Mouse (Mus musculus) spleen, adult 2 months (tissue): Measurements from ENCODE around the gene Gm9736. TPM values are rescaled to one million over a fixed set of nuclear protein-coding genes. Genes with fewer than 3 reads are reported as not detected.
"Not testable (repeated sequence)": the region's sequence is repeated elsewhere in the genome, so short reads cannot be mapped to it uniquely, and the experiment has no call there.

Source experiments
- DNase-seq, 2 experiments: peaks; one replicate each; pipeline versions ENCODE4 v3.0.0 to v3.0.0-alpha.2; 2012 to 2021; ENCODE audit warnings: low spot score in 2 of 2, low read depth in 1 of 2
- H3K27ac ChIP-seq: fragments of 200-500 bp; 2 replicates; pipeline ENCODE4 v1.5.1; 2012; ENCODE audit warnings: low read length, inconsistent platforms; ENCODE audit not compliant: insufficient read depth
- H3K27me3 ChIP-seq: fragments of 200-500 bp; 2 replicates; pipeline ENCODE4 v1.6.1; 2012; ENCODE audit warnings: mild to moderate bottlenecking, moderate library complexity, low read length, inconsistent platforms; ENCODE audit not compliant: control insufficient read depth, insufficient read depth
- H3K36me3 ChIP-seq: fragments of 200-500 bp; 2 replicates; pipeline ENCODE4 v1.6.1; 2012; ENCODE audit warnings: mild to moderate bottlenecking, low read length, inconsistent platforms; ENCODE audit not compliant: control insufficient read depth, insufficient read depth
- H3K4me1 ChIP-seq: fragments of 200-500 bp; 2 replicates; pipeline ENCODE4 v1.6.1; 2011; ENCODE audit warnings: inconsistent platforms; ENCODE audit not compliant: control insufficient read depth, insufficient read depth, insufficient read length
- H3K4me3 ChIP-seq: fragments of 200-500 bp; 2 replicates; pipeline ENCODE4 v1.5.1; 2011; ENCODE audit warnings: mild to moderate bottlenecking, inconsistent platforms; ENCODE audit not compliant: insufficient read depth, insufficient read length; ENCODE audit errors: extremely low read depth
- CTCF ChIP-seq: fragments of 200-500 bp; IDR thresholded peaks from 2 replicates; pipeline ENCODE4 v1.5.1; 2011; ENCODE audit warnings: mild to moderate bottlenecking, inconsistent platforms; ENCODE audit not compliant: insufficient read depth, insufficient read length, insufficient replicate concordance; ENCODE audit errors: extremely low read depth
- POLR2A ChIP-seq: fragments of 200-500 bp; IDR thresholded peaks from 2 replicates; pipeline ENCODE4 v1.6.1; 2011; ENCODE audit warnings: low read depth, low read length, inconsistent platforms
- WGBS: fragments of 180-500 bp; shearing (Covaris S2); methylation state at CpG from one replicate; pipeline ENCODE4 v1.1.7; 2018; 5-methylcytosine and 5-hydroxymethylcytosine counted together
- polyA plus RNA-seq: library from polyadenylated mRNA; depleted of rRNA; stranded (reverse); fragments of >200 nt; gene quantifications from 2 replicates; pipeline ENCODE4 v1.2.3, GENCODE M21; 2012

Gm9736 gene
- polyA plus RNA-seq, 1 experiment = not detected

DNA sequence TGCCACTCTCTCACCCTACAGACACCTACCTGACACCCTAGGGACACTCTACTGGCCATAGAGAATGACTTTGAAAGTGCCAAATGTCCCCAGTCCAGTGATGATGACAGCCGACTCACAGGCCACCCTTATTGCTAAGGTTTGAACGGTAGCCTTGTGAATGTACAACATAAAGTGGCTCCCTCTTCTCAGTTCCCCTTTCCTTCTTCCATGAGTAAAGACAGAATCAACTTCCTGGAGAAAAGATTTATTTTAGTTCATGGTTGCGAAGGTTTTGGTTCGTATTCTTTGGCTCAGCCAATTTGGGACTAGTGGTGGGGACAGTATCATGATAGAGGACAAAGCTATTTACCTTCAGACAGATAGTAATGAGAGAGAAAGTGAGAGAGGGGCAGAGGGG lies 12.2 kb downstream of the Gm9736 start:
- no peaks in the 10 kb centered on the region for H3K27me3 ChIP-seq
- H3K27ac ChIP-seq = no peak overlapping the region
- no peak overlapping the region for H3K4me3 ChIP-seq
- no peaks in the 10 kb centered on the region for H3K4me1 ChIP-seq
- WGBS = 53% methylated on average over 4 of the region's 4 CpGs
- no peak for DNase-seq
- no peaks in the 10 kb centered on the region for H3K36me3 ChIP-seq
- TF ChIP-seq CTCF (no peak), POLR2A (no peak)

DNA sequence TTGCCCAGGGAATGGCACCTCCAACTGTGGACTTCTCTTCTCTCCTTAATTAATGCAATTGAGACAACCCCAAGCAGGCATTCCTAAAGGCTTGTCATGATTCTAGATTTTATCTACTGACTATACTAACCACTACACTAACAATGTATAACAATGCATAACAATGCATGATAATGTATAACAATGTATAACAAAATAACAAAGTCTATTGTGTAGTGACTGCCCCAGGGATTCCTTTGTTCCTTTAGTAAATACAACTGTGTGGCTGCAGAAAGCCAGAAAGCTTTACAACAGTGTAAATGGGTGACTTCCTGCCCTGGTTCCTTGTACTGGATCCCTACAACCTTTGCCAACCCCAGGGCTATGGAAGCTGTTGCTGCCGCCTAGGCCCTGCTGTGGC lies 15.2 kb downstream of the Gm9736 start:
- Histone ChIP-seq H3K27ac (no peak overlapping the region), H3K36me3 (no peaks in the 10 kb centered on the region), H3K4me1 (no peaks in the 10 kb centered on the region), H3K4me3 (no peak overlapping the region), H3K27me3 (no peaks in the 10 kb centered on the region)
- WGBS = 88% methylated on average over 1 of the region's 1 CpGs
- DNase-seq = no peak
- TF ChIP-seq CTCF (no peak), POLR2A (no peak)

DNA sequence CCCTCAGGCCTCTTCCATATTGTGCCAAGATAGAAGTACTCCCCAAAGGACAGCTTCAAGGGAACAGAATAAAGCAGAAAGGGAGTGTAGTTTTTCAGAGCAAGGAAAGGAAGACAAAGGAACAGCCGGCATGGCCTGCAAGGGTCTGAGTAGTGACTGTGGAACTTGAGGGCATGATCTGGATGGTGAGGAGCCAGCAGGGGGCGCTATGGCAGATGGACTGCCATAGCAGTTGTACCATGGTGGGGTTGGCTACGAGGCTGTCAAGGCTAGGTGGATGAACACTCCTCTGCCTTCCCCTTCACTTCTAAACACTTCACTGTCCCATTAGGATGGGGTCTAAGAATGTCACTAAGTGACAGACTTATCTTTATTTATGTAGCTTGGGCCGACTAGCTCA lies 21.9 kb downstream of the Gm9736 start:
- Histone ChIP-seq H3K27ac (no peak overlapping the region), H3K4me3 (no peak overlapping the region), H3K27me3 (no peaks in the 10 kb centered on the region), H3K36me3 (no peaks in the 10 kb centered on the region), H3K4me1 (no peaks in the 10 kb centered on the region)
- 56% methylated on average over 4 of the region's 4 CpGs for WGBS
- DNase-seq = no peak
- TF ChIP-seq CTCF (no peak), POLR2A (no peak)

DNA sequence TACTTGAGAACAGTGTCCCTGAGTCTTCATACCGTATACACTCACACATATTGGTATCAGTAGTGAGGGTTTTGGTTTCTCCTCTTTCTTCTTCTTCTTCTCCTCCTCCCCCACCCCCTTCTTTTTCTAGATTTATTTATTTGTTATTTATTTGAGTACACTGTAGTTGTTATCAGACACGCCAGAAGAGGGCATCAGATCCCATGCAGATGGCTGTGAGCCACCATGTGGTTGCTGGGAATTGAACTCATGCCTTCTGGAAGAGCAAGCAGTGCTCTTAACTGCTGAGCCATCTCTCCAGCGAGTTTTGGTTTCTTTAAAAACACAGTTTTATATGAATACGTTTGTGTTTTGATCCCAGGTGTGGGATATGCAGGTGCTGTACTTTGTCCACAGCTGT lies 22.9 kb downstream of the Gm9736 start:
- H3K27me3 ChIP-seq = no peaks in the 10 kb centered on the region
- no peak overlapping the region for H3K27ac ChIP-seq
- TF ChIP-seq POLR2A = no peak
- no peak for TF ChIP-seq CTCF
- H3K36me3 ChIP-seq = no peaks in the 10 kb centered on the region
- H3K4me1 ChIP-seq = no peaks in the 10 kb centered on the region
- DNase-seq = no peak
- no peak overlapping the region for H3K4me3 ChIP-seq
- 68% methylated on average over 4 of the region's 4 CpGs for WGBS

DNA sequence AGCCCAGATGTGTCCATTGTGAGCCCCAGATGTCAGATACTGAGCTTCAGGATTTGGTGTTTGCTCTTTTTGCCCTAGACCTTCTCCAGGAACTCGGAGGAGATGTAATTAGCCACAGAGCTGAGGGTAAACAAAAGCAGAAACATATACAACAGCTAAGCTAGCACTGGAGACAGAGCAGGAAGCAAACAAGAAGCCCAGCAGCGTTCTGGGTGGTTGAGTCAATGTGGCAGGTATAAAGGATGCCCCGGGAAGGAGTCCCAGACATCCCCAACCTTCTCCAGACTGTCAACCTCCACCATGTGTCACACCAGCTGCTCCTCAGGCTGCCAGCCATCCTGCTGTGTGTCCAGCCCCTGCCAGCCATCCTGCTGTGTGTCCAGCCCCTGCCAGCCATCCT lies 25.0 kb downstream of the Gm9736 start, which contains the start of gene Gm10100:
Gene Gm10100 (plus strand): TSS at position 301 of the 400 bp plus-strand sequence.
- Histone ChIP-seq H3K27ac (no peak within 1 kb of the TSS), H3K4me1 (no peaks in the 10 kb centered on the region), H3K27me3 (no peaks in the 10 kb centered on the region), H3K4me3 (no peak within 1 kb of the TSS), H3K36me3 (no peaks in the 10 kb centered on the region)
- no peak for DNase-seq
- WGBS = 30% methylated on average over 3 of the region's 3 CpGs
- TF ChIP-seq POLR2A (no peak), CTCF (no peak)

DNA sequence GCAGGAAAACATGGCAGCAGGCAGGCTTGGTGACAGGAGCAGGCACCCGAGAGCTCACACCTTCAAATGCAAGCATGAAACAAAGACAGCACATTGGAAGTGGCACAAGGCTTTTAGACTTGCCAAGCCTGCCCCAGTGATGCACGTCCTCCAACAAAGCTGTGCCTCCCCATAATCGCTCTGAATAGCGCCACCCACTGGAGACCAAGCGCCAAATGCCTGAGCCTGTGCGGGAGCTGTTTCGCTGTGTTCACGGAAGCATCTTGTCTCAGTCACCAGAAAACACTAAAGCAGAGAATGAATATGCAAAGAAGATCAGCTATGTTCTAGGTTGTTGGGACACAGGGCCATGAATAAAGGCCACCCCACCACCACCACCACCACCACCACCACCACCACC lies 26.3 kb downstream of the Gm9736 start:
- Histone ChIP-seq H3K36me3 (no peaks in the 10 kb centered on the region), H3K4me3 (no peak overlapping the region), H3K27ac (no peak overlapping the region), H3K4me1 (no peaks in the 10 kb centered on the region), H3K27me3 (no peaks in the 10 kb centered on the region)
- DNase-seq = no peak
- TF ChIP-seq POLR2A (no peak), CTCF (no peak)
- WGBS = 78% methylated on average over 8 of the region's 8 CpGs

DNA sequence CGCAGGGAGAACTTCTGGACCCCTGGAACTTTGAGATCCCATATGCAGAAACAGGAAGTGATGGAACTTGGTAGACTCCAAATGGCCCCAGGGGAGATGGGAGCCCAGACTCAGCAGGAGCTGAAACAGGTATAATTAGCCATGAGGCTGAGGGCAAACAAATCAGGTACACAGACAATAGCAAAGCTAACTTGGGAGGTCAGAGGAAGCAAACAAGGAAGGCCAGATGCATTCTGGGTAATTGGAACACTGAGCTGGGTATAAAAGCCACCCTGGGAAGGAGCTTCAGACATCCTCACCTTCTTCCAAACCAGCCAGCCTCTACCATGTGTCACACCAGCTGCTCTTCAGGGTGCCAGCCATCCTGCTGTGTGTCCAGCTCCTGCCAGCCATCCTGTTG lies 30.9 kb downstream of the Gm9736 start, which contains the start of gene Krtap12-1:
Gene Krtap12-1 (plus strand): TSS at position 301 of the 400 bp plus-strand sequence.
- not testable (repeated sequence) for H3K4me3 ChIP-seq, H3K27me3 ChIP-seq, H3K36me3 ChIP-seq, DNase-seq, H3K4me1 ChIP-seq, H3K27ac ChIP-seq
- 89% methylated on average over 1 of the region's 1 CpGs for WGBS
